Mouse (Mus musculus) G1E (cell line): ENCODE data around the gene Mmp2. TPM values are rescaled to one million over a fixed set of nuclear protein-coding genes. Genes with fewer than 3 reads are reported as not detected.

Experiments
- ATAC-seq: 2 replicates; pipeline ENCODE4 v1.8.0; 2016; ENCODE audit warnings: mild to moderate bottlenecking; ENCODE audit not compliant: insufficient number of reproducible peaks, poor library complexity, low FRiP score, severe bottlenecking; ENCODE audit errors: extremely low read depth
- DNase-seq: peaks from one replicate; pipeline ENCODE4 v3.0.0; 2012; ENCODE audit warnings: low spot score
- H3K27me3 ChIP-seq: 2 replicates; pipeline ENCODE4 v1.6.1; 2012; ENCODE audit warnings: mild to moderate bottlenecking, low read length, inconsistent platforms; ENCODE audit not compliant: insufficient read depth
- H3K36me3 ChIP-seq: replicated peaks from 2 replicates; pipeline ENCODE3; 2012; ENCODE audit warnings: mild to moderate bottlenecking, inconsistent platforms
- H3K4me1 ChIP-seq: 2 replicates; pipeline ENCODE4 v1.6.1; 2012; ENCODE audit warnings: low read depth, low read length, inconsistent platforms, mixed read lengths; ENCODE audit not compliant: insufficient read depth
- H3K4me3 ChIP-seq: 2 replicates; pipeline ENCODE4 v1.5.1; 2012; ENCODE audit warnings: low read depth, mild to moderate bottlenecking, inconsistent platforms, low read length, moderate library complexity, mixed read lengths
- H3K9me3 ChIP-seq: replicated peaks from 2 replicates; pipeline ENCODE4 v1.6.1; 2012; ENCODE audit warnings: inconsistent platforms
- CTCF ChIP-seq: IDR thresholded peaks from 2 replicates; pipeline ENCODE4 v1.5.1; 2012; ENCODE audit warnings: low read depth, low read length, inconsistent platforms, mixed read lengths
- GATA1 ChIP-seq: IDR thresholded peaks from 2 replicates; pipeline ENCODE4 v1.6.1; 2012; ENCODE audit warnings: borderline replicate concordance, low read length, inconsistent platforms, mixed read lengths
- GATA2 ChIP-seq: IDR thresholded peaks from 2 replicates; pipeline ENCODE4 v1.6.1; 2012; ENCODE audit warnings: low read depth, low read length, inconsistent platforms, borderline replicate concordance
- POLR2AphosphoS5 ChIP-seq: IDR thresholded peaks from 2 replicates; pipeline ENCODE4 v1.6.1; 2012; ENCODE audit warnings: low read depth, low read length, inconsistent platforms; ENCODE audit not compliant: insufficient replicate concordance
- TAL1 ChIP-seq: conservative IDR thresholded peaks from 2 replicates; pipeline ENCODE4 v1.6.1; 2012; ENCODE audit warnings: low read depth, low read length, inconsistent platforms, mixed read lengths
- polyA plus RNA-seq: library from polyadenylated mRNA; stranded (reverse); fragments of >175 nt; gene quantifications from 2 replicates; pipeline ENCODE4 v1.2.3, GENCODE M21; 2012
- total RNA-seq, 2 experiments: library from RNA; stranded (forward) in 1 of 2; stranded (reverse) in 1 of 2; fragments of 200-1000 nt in 1 of 2; fragments of >200 nt in 1 of 2; fragmentation: Nextera tagmentation in 1 of 2; gene quantifications; 2 replicates each; pipeline ENCODE4 v1.2.3; 2014 to 2017

Mmp2 gene
- total and polyA plus RNA-seq, 3 experiments, result 0.05 TPM; not detected in 2

- TF ChIP-seq GATA2 (no peak), TAL1 (no peak)
- DNase-seq, result no peak
- no peaks in the 10 kb centered on the region for H3K4me1 ChIP-seq
- no peak for ATAC-seq
- H3K36me3 ChIP-seq, result no peaks in the 10 kb centered on the region
- H3K9me3 ChIP-seq, result peaks cover 78% of the 10 kb centered on the region
- no peak overlapping the region for H3K4me3 ChIP-seq
- H3K27me3 ChIP-seq, result no peaks in the 10 kb centered on the region
Observed at GRCm38 (mm10) chr8:92835901-92836300, 8.8 kb downstream of the Mmp2 start.

- H3K9me3 ChIP-seq, result peaks cover 69% of the 10 kb centered on the region
- no peak for DNase-seq
Observed at GRCm38 (mm10) chr8:92838616-92839015, 11.5 kb downstream of the Mmp2 start.

GRCm38 (mm10) chr8:92839161-92839560 lies 12.1 kb downstream of the Mmp2 start:
- H3K36me3 ChIP-seq, result no peaks in the 10 kb centered on the region

More at GRCm38 (mm10) chr8:92838616-92839015, 11.5 kb downstream of the Mmp2 start:
- H3K27me3 ChIP-seq, result no peaks in the 10 kb centered on the region
- no peak for ATAC-seq
- no peaks in the 10 kb centered on the region for H3K36me3 ChIP-seq
- H3K4me1 ChIP-seq, result no peaks in the 10 kb centered on the region
- H3K4me3 ChIP-seq, result no peak overlapping the region
- TF ChIP-seq TAL1 (no peak), GATA1 (no peak), GATA2 (no peak), CTCF (no peak), POLR2AphosphoS5 (no peak)

GRCm38 (mm10) chr8:92839876-92840275 lies 12.8 kb downstream of the Mmp2 start:
- H3K9me3 ChIP-seq, result peaks cover 73% of the 10 kb centered on the region
- H3K27me3 ChIP-seq, result no peaks in the 10 kb centered on the region
- TF ChIP-seq GATA2 (no peak), GATA1 (no peak), CTCF (no peak), POLR2AphosphoS5 (no peak), TAL1 (no peak)
- no peak for ATAC-seq
- DNase-seq, result no peak
- no peaks in the 10 kb centered on the region for H3K36me3 ChIP-seq
- H3K4me1 ChIP-seq, result no peaks in the 10 kb centered on the region
- no peak overlapping the region for H3K4me3 ChIP-seq

More at GRCm38 (mm10) chr8:92839161-92839560, 12.1 kb downstream of the Mmp2 start:
- Histone ChIP-seq H3K4me1 (no peaks in the 10 kb centered on the region), H3K9me3 (peaks cover 71% of the 10 kb centered on the region), H3K27me3 (no peaks in the 10 kb centered on the region), H3K4me3 (no peak overlapping the region)
- DNase-seq (no peak), ATAC-seq (no peak)
- TF ChIP-seq TAL1, result no peak

- Histone ChIP-seq H3K27me3 (no peaks in the 10 kb centered on the region), H3K4me1 (no peaks in the 10 kb centered on the region), H3K36me3 (no peaks in the 10 kb centered on the region), H3K4me3 (0 out of 2 replicates have a peak overlapping the region, but pooled peaks have one; percentile 20), H3K9me3 (peaks cover 70% of the 10 kb centered on the region)
- DNase-seq (no peak), ATAC-seq (no peak)
- no peak for TF ChIP-seq CTCF
- TF ChIP-seq POLR2AphosphoS5, result no peak
- no peak for TF ChIP-seq GATA2
- no peak for TF ChIP-seq GATA1
- no peak for TF ChIP-seq TAL1
Observed at GRCm38 (mm10) chr8:92846684-92847083, 19.6 kb downstream of the Mmp2 start.

- H3K36me3 ChIP-seq, result no peaks in the 10 kb centered on the region
- ATAC-seq (no peak), DNase-seq (no peak)
- no peaks in the 10 kb centered on the region for H3K4me1 ChIP-seq
- no peak for TF ChIP-seq POLR2AphosphoS5
- no peak for TF ChIP-seq CTCF
- no peak for TF ChIP-seq TAL1
- TF ChIP-seq GATA1, result no peak
- H3K9me3 ChIP-seq, result peaks cover 65% of the 10 kb centered on the region
- no peaks in the 10 kb centered on the region for H3K27me3 ChIP-seq
- H3K4me3 ChIP-seq, result no peak overlapping the region
Observed at GRCm38 (mm10) chr8:92847299-92847698, 20.2 kb downstream of the Mmp2 start.

- H3K27me3 ChIP-seq, result no peaks in the 10 kb centered on the region
- H3K9me3 ChIP-seq, result peaks cover 71% of the 10 kb centered on the region
- no peak for TF ChIP-seq GATA2
- no peak for TF ChIP-seq GATA1
- no peak for TF ChIP-seq TAL1
- no peak for TF ChIP-seq POLR2AphosphoS5
- no peak for TF ChIP-seq CTCF
- H3K36me3 ChIP-seq, result no peaks in the 10 kb centered on the region
- no peak overlapping the region for H3K4me3 ChIP-seq
- ATAC-seq, result no peak
- DNase-seq, result no peak
- no peaks in the 10 kb centered on the region for H3K4me1 ChIP-seq
Observed at GRCm38 (mm10) chr8:92849261-92849660, 22.2 kb downstream of the Mmp2 start.
